Mouse (Mus musculus): ENCODE data around the gene Gsdmc4.
"Not testable (repeated sequence)": the region's sequence is repeated elsewhere in the genome, so short reads cannot be mapped to it uniquely, and the experiment has no call there.

Gene Gsdmc4

GRCm38 (mm10) chr15:63912197-63912596 is at the start of gene Gsdmc4:
Gene Gsdmc4, minus strand, starts transcription at chr15:63912297.
- not testable (repeated sequence) for DNase-seq

GRCm38 (mm10) chr15:63960542-63960941 is 48.4 kb upstream of the Gsdmc4 start:
- DNase-seq = no peak

- DNase-seq = no peak
Measured at GRCm38 (mm10) chr15:63957553-63957952, 45.5 kb upstream of the Gsdmc4 start.

- no peak for DNase-seq
Measured at GRCm38 (mm10) chr15:63953256-63953655, 41.2 kb upstream of the Gsdmc4 start.

GRCm38 (mm10) chr15:63941221-63941620 is 29.1 kb upstream of the Gsdmc4 start:
- DNase-seq = no peak

GRCm38 (mm10) chr15:63932656-63933055 is 20.6 kb upstream of the Gsdmc4 start:
- DNase-seq = no peak

- DNase-seq = no peak
Measured at GRCm38 (mm10) chr15:63931404-63931803, 19.3 kb upstream of the Gsdmc4 start.

GRCm38 (mm10) chr15:63930107-63931041 is 18.3 kb upstream of the Gsdmc4 start:
- no peak for DNase-seq

- no peak for DNase-seq
Measured at GRCm38 (mm10) chr15:63926201-63926600, 14.1 kb upstream of the Gsdmc4 start.

- DNase-seq = no peak
Measured at GRCm38 (mm10) chr15:63924484-63924883, 12.4 kb upstream of the Gsdmc4 start.

GRCm38 (mm10) chr15:63921618-63922017 is 9.5 kb upstream of the Gsdmc4 start:
- not testable (repeated sequence) for DNase-seq

- DNase-seq = not testable (repeated sequence)
Measured at GRCm38 (mm10) chr15:63919728-63920127, 7.6 kb upstream of the Gsdmc4 start.

- not testable (repeated sequence) for DNase-seq
Measured at GRCm38 (mm10) chr15:63916584-63916983, 4.5 kb upstream of the Gsdmc4 start.

- not testable (repeated sequence) for DNase-seq
Measured at GRCm38 (mm10) chr15:63909896-63910295, 2.2 kb downstream of the Gsdmc4 start.

GRCm38 (mm10) chr15:63895560-63896353 is 16.3 kb downstream of the Gsdmc4 start:
- peak; percentile 32 for DNase-seq

- not testable (repeated sequence) for DNase-seq
Measured at GRCm38 (mm10) chr15:63888440-63888839, 23.7 kb downstream of the Gsdmc4 start.

- DNase-seq = not testable (repeated sequence)
Measured at GRCm38 (mm10) chr15:63887949-63888348, 24.1 kb downstream of the Gsdmc4 start.

- DNase-seq = not testable (repeated sequence)
Measured at GRCm38 (mm10) chr15:63878458-63878857, 33.6 kb downstream of the Gsdmc4 start, which contains the start of gene Gsdmc3. Gene Gsdmc3, minus strand, starts transcription at chr15:63878558.

GRCm38 (mm10) chr15:63876160-63876559 is 35.9 kb downstream of the Gsdmc4 start:
- DNase-seq = not testable (repeated sequence)

GRCm38 (mm10) chr15:63861965-63862364 is 50.1 kb downstream of the Gsdmc4 start:
- not testable (repeated sequence) for DNase-seq

Data from lung, postnatal 10 days (tissue).